Mouse (Mus musculus) hindbrain, embryonic 15.5 days (tissue): ENCODE results near the gene Gjb3. TPM values are rescaled to one million over a fixed set of nuclear protein-coding genes. Genes with fewer than 3 reads are reported as not detected.

Experiments used
- ATAC-seq: fragments of 200-750 bp; cut with Nextera tagmentation; 2 replicates; pipeline ENCODE4 v1.8.0; 2017; ENCODE audit warnings: low read depth, moderate number of reproducible peaks, moderate TSS enrichment; ENCODE audit not compliant: low FRiP score
- H3K27ac ChIP-seq: fragments of 300-500 bp; sonication (generic); replicated peaks from 2 replicates; pipeline ENCODE4 v1.5.1; 2015; ENCODE audit warnings: mild to moderate bottlenecking, inconsistent platforms
- H3K27me3 ChIP-seq: fragments of 300-500 bp; sonication (generic); 2 replicates; pipeline ENCODE4 v1.6.1; 2015; ENCODE audit warnings: control low read depth, inconsistent platforms
- H3K36me3 ChIP-seq: fragments of 300-500 bp; sonication (generic); 2 replicates; pipeline ENCODE4 v1.6.1; 2015; ENCODE audit warnings: control low read depth, inconsistent platforms
- H3K4me1 ChIP-seq: fragments of 300-500 bp; sonication (generic); replicated peaks from 2 replicates; pipeline ENCODE4 v1.6.1; 2015; ENCODE audit warnings: control low read depth, inconsistent platforms
- H3K4me2 ChIP-seq: fragments of 300-500 bp; sonication (generic); 2 replicates; pipeline ENCODE4 v1.6.1; 2015; ENCODE audit warnings: moderate library complexity, mild to moderate bottlenecking, inconsistent platforms
- H3K4me3 ChIP-seq: fragments of 300-500 bp; sonication (generic); 2 replicates; pipeline ENCODE4 v1.5.1; 2015; ENCODE audit warnings: mild to moderate bottlenecking, inconsistent platforms
- H3K9ac ChIP-seq: fragments of 300-500 bp; sonication (generic); 2 replicates; pipeline ENCODE4 v1.6.1; 2015; ENCODE audit warnings: inconsistent platforms
- H3K9me3 ChIP-seq: fragments of 300-500 bp; sonication (generic); 2 replicates; pipeline ENCODE4 v1.6.1; 2016; ENCODE audit warnings: control low read depth, inconsistent platforms
- WGBS: fragments of 180-500 bp; shearing (Covaris S2); methylation state at CpG from one replicate; pipeline ENCODE4 v1.1.7; 2015; 5-methylcytosine and 5-hydroxymethylcytosine counted together
- polyA plus RNA-seq: library from polyadenylated mRNA; unstranded; fragments of >200 nt; fragmentation: Nextera tagmentation; extraction: Ambion mirVana; gene quantifications from 2 replicates; pipeline ENCODE4 v1.2.1, GENCODE M21; 2015

Gene Gjb3
- polyA plus RNA-seq: 0.14 and 0.18 TPM in 2 replicates

DNA sequence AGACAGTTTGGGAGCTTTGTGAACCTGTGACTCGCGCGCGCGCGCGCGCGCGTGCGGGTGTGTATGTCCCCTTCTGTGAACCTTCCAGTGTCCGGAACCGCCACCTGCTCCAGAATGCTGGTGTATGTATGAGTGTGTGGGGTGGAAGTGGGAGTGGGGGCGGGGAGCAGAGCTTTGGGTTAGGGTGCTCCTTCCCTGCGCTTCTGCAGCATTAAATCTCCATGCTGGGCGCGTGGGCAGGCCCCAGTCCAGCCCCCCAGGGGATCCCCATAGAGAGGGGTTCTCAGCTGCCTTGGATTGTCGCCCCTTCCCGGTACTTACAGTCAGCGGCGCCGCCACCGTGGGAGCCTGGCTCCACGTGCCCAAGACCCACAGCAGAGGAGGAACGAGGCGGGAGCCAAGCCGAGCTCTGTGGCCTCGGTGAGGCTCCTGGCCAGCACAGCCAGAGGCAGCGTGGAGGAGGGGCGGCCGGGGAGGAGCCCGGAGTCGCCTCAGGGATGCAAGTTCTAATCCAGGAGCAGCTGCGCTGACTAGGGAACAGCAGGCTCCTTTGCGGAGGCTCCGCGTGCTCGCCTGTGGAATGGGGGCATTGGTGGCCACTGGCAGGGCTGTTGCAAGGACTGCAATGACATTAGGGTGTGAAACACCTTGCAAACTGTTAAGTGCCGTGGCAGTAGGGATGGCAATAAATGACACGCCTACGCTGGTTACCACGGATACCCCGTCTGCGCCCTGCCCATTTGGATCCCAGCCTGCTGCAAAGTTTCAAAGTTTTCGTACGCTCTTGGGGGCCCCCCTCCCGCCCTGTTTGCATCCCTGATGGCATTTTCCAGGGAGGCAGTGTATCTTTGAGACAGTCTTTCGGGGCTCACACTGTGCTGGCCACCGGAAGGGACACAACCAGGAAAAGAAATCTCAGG, at the start of gene Gjb3:
Gene Gjb3 (minus strand): TSS at position 664 of the 920 bp plus-strand sequence.
- Histone ChIP-seq H3K27me3 (peaks cover 30% of the 10 kb centered on the region), H3K9ac (peak within 1 kb of the TSS; percentile 8; the same call in 1 of the 2 replicates), H3K9me3 (no peaks in the 10 kb centered on the region), H3K4me3 (peak within 1 kb of the TSS; percentile 24), H3K4me2 (peak within 1 kb of the TSS; percentile 54), H3K4me1 (peaks cover 22% of the 10 kb centered on the region), H3K27ac (no peak within 1 kb of the TSS), H3K36me3 (no peaks in the 10 kb centered on the region)
- WGBS: under 1% methylated on average over 48 of the region's 49 CpGs
- ATAC-seq: peak; percentile 63; the same call in 1 of the 2 replicates

DNA sequence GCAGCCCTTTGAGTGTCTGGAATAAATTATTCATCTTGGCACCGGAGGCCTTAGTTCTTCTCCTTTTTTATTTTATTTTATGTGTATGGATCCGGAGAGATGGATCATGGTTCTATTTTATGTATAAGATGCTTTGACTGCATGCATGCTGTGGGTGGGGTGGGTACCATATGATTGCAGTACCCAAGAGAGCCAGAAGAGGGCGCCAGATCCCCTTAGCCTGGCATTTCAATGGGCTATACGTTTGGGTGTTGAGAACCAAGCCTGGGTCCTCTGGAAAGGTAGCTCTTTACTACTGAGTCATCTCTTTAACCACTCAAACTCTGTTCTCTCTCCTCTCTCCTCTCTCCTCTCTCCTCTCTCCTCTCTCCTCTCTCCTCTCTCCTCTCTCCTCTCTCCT, 46.7 kb upstream of the Gjb3 start:
- no peak overlapping the region for H3K4me2 ChIP-seq
- H3K4me3 ChIP-seq: no peak overlapping the region
- 29% methylated on average over 4 of the region's 4 CpGs for WGBS
- ATAC-seq: no peak
- peaks cover 13% of the 10 kb centered on the region for H3K4me1 ChIP-seq
- H3K27me3 ChIP-seq: no peaks in the 10 kb centered on the region
- no peaks in the 10 kb centered on the region for H3K9me3 ChIP-seq
- H3K27ac ChIP-seq: no peak overlapping the region
- no peaks in the 10 kb centered on the region for H3K36me3 ChIP-seq
- no peak overlapping the region for H3K9ac ChIP-seq

DNA sequence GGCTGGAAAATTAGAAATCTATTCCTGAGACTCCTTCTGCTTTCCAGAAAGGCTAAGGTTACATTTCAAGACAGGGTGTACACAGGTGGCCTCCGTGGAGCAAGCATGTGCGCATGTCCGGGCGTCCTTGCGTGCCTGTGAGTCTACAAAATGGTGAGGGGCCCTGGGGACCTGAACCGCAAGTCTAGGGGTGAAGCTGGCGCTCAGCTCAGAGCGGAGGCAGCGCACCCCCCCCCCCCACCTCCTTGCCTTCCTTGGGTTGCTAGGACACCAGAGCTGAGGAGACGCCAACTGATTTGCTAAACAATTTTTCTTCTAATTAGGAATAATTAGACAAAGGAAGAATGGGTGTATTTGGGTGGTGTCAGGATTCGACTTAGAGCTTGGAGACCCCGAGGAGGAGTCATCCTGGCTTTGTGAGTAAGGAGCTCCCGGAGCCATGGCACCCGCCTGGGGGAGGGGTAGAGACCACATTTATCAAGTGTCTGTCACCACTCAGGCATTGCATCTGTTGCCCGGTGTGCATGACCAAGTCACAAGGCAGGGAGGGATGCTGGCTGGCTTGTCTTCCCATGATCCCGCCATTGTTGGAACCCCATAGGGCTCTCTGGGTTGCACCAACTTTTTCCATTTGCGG, 45.0 kb upstream of the Gjb3 start:
- WGBS: 40% methylated on average over 17 of the region's 17 CpGs
- Histone ChIP-seq H3K9me3 (no peaks in the 10 kb centered on the region), H3K27ac (no peak overlapping the region; the same call in 1 of the 2 replicates), H3K4me3 (no peak overlapping the region), H3K4me2 (peak overlapping the region; percentile 43), H3K27me3 (no peaks in the 10 kb centered on the region), H3K9ac (no peak overlapping the region), H3K4me1 (peaks cover 13% of the 10 kb centered on the region), H3K36me3 (no peaks in the 10 kb centered on the region)
- ATAC-seq: peak; percentile 75

DNA sequence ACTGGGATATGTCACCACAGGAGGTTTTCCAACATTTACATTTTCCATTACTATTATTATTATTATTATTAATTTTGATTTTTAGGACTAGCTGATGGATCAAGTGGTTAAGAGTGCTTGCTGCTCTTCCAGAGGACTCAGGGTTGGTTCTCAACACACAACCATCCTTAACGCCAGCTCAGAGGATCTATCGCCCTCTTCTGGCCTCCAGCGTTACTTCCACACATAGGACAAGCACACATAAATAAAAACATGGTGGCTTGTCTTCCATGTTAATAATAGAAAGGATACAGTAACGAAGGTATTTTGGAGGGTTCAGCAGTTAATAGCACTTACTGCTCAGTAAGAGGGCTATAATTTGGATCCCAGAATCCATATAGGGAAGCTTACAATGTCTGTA, 44.0 kb upstream of the Gjb3 start:
- Histone ChIP-seq H3K4me3 (no peak overlapping the region), H3K4me2 (no peak overlapping the region), H3K4me1 (peaks cover 13% of the 10 kb centered on the region), H3K9ac (no peak overlapping the region), H3K9me3 (no peaks in the 10 kb centered on the region), H3K27me3 (no peaks in the 10 kb centered on the region), H3K36me3 (no peaks in the 10 kb centered on the region), H3K27ac (no peak overlapping the region)
- no peak for ATAC-seq
- 84% methylated on average over 4 of the region's 4 CpGs for WGBS

DNA sequence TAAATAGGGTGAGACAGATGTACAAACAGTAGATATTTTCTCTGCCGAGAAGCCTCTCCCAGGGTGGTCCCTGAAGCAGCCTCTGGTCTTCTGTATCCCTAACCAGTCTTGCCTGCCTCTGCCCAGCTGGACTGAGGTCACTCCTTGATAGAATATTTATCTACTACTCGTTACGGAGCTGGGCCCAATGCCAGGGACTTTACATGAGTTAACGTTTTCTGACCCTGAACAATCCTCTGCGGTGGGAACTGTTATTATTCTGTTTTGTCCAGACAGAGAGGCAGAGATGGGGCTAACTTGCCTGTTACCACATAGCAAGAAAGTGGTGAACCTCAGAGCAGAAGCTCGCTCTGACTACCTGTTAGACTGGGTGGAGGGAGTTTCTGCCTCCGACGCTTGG, 42.8 kb upstream of the Gjb3 start:
- H3K4me2 ChIP-seq: no peak overlapping the region
- H3K36me3 ChIP-seq: no peaks in the 10 kb centered on the region
- no peaks in the 10 kb centered on the region for H3K27me3 ChIP-seq
- H3K4me3 ChIP-seq: no peak overlapping the region
- no peak overlapping the region for H3K27ac ChIP-seq
- no peak overlapping the region for H3K9ac ChIP-seq
- no peaks in the 10 kb centered on the region for H3K9me3 ChIP-seq
- peaks cover 18% of the 10 kb centered on the region for H3K4me1 ChIP-seq
- ATAC-seq: no peak
- 49% methylated on average over 8 of the region's 8 CpGs for WGBS

DNA sequence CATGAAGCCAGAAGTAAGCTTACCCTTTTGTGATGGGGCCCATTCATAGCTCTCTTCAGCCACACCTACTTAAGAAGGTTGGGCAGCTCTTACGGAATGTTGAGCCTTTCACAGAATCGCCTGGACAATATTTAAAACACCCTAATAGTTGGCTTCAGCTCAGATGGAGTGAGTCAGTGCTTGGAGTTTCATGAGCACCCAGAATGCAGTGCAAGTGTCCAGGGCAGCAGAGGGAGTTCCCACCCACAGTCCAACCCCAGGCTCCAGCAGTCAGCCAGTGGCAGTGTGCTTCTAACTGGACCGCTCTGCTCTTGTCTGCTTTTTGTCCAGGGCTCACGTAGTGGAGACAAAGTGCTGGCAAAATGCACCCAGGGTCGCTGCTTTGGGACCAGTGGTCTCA, 40.9 kb upstream of the Gjb3 start:
- Histone ChIP-seq H3K4me2 (no peak overlapping the region), H3K36me3 (no peaks in the 10 kb centered on the region), H3K27ac (no peak overlapping the region), H3K9me3 (no peaks in the 10 kb centered on the region), H3K9ac (no peak overlapping the region), H3K4me1 (peaks cover 19% of the 10 kb centered on the region), H3K27me3 (no peaks in the 10 kb centered on the region), H3K4me3 (no peak overlapping the region)
- WGBS: 73% methylated on average over 5 of the region's 5 CpGs
- no peak for ATAC-seq

DNA sequence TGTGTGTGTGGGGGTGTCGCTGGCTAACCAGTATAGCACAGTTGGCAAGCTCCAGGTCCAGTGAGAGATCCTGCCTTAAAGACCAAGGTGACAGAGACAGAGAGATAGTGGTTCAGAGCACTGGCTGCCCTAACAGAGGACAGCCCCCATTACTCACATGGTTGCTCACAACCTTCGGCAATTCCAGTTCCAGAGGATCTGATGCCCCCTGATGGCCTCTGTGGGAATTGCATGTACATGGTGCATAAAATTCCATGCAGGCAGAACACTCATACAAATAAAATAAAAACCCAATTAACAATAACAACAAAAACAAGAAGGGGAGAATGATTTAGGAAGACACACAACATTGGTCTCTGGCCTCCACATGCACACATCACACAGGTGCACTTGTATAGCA, 39.8 kb upstream of the Gjb3 start:
- Histone ChIP-seq H3K27ac (no peak overlapping the region), H3K27me3 (no peaks in the 10 kb centered on the region), H3K4me3 (no peak overlapping the region), H3K4me2 (no peak overlapping the region), H3K9ac (no peak overlapping the region), H3K36me3 (no peaks in the 10 kb centered on the region), H3K9me3 (no peaks in the 10 kb centered on the region), H3K4me1 (peaks cover 14% of the 10 kb centered on the region)
- no peak for ATAC-seq
- 55% methylated on average over 2 of the region's 2 CpGs for WGBS

DNA sequence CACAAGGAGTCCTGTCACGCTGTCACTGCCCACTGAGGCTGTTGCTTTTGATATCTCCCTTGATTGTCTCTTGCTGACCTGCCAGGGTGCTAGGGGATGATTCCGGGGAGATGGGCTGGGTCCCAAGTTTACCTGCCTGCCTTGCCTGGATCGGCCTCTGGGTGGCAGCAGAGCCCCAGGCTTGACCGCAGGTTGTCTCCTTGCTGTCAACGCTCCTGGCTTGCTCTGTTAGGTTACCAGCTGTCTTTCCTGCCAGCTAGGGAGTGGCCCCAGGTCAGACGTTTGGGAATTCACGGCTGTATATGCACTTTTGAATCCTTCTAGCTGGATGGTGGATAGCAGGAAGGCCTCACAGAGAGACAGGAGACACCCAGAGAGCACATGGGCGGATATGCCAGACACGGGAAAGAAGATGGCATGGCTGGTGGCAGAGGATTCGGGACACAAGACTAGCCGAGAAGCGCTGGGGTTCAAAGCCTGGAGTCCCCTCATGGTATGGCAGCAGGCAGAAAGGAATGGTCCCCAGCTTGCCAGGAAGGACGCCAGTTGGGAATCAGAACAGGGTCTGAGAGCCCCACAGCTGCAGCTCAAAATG, 37.8 kb upstream of the Gjb3 start:
- Histone ChIP-seq H3K9ac (0 out of 2 replicates have a peak overlapping the region, but pooled peaks have one; percentile 19), H3K27ac (no peak overlapping the region), H3K9me3 (no peaks in the 10 kb centered on the region), H3K4me1 (peaks cover 20% of the 10 kb centered on the region), H3K4me2 (no peak overlapping the region), H3K4me3 (no peak overlapping the region), H3K36me3 (no peaks in the 10 kb centered on the region), H3K27me3 (no peaks in the 10 kb centered on the region)
- ATAC-seq: 0 out of 2 replicates have a peak, but pooled peaks have one; percentile 40
- WGBS: 30% methylated on average over 13 of the region's 13 CpGs

DNA sequence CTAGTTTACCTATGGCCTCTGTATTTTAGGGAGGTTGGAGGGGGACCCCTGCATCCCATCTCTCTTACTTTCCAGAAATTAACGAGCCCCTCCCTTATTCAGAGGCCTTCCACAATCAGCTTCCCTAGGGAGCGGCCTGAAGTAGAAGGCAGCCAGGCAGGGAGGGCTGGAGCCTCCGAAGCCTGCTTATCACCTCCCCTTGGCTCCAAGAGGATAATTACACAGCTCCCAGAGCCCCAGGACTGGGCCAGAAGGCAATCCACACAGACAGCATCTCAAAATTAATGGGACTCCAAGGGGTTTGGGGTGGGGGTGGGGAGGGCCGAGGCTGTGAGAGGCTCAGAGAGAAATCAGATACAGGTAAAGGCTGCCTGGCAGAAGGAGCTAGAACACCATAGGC, 35.2 kb upstream of the Gjb3 start:
- Histone ChIP-seq H3K27ac (no peak overlapping the region), H3K4me2 (no peak overlapping the region), H3K4me3 (no peak overlapping the region), H3K27me3 (no peaks in the 10 kb centered on the region), H3K9ac (no peak overlapping the region), H3K9me3 (no peaks in the 10 kb centered on the region), H3K4me1 (peaks cover 20% of the 10 kb centered on the region), H3K36me3 (no peaks in the 10 kb centered on the region)
- WGBS: 22% methylated on average over 4 of the region's 4 CpGs
- 0 out of 2 replicates have a peak, but pooled peaks have one; percentile 35 for ATAC-seq

DNA sequence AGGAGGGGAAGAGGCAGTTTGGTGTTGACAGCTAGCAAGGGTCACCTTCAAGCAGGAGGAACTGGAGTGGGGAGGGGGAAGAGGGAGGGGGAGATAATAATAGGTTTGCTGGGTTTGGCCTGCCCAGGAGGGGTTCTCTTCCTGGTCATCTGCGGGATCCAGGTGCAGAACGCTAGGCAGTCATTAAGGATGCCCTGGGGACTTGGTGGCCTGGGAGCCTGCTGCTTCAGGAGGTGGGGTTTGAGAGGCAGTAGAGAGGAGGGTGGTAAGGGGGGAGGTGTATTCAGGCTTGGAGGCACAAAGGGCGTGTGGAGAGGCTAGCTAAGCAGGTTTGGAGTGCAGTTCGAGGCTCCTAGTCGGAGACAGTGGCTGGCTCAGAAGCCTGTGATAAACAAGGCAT, 34.8 kb upstream of the Gjb3 start:
- 16% methylated on average over 5 of the region's 5 CpGs for WGBS
- Histone ChIP-seq H3K27me3 (no peaks in the 10 kb centered on the region), H3K27ac (no peak overlapping the region), H3K36me3 (no peaks in the 10 kb centered on the region), H3K4me3 (no peak overlapping the region), H3K4me2 (no peak overlapping the region), H3K9me3 (no peaks in the 10 kb centered on the region), H3K4me1 (peaks cover 20% of the 10 kb centered on the region), H3K9ac (no peak overlapping the region)
- ATAC-seq: no peak

DNA sequence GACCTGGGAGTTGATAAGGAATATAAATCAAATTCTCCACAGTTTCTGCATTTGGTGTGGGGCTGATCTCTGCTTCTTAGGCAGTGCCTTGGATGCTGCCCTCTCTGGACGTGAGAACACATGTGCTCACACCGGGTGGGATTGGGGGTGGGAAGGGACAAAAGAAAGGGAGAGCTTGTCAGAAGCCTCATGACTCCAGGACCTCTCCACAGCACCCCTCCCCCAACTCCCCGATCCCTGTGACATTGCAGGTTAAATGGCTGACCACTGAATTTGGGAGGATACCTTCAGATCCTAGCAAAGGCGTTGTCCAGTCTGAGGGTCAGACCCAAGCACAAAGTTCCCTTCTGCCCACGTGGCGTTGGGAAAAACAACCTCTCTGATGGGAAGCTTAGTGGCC, 33.8 kb upstream of the Gjb3 start:
- H3K36me3 ChIP-seq: no peaks in the 10 kb centered on the region
- 66% methylated on average over 6 of the region's 6 CpGs for WGBS
- ATAC-seq: no peak
- no peaks in the 10 kb centered on the region for H3K9me3 ChIP-seq
- no peak overlapping the region for H3K4me2 ChIP-seq
- no peaks in the 10 kb centered on the region for H3K27me3 ChIP-seq
- no peak overlapping the region for H3K4me3 ChIP-seq
- no peak overlapping the region for H3K27ac ChIP-seq
- peaks cover 20% of the 10 kb centered on the region for H3K4me1 ChIP-seq
- H3K9ac ChIP-seq: no peak overlapping the region

DNA sequence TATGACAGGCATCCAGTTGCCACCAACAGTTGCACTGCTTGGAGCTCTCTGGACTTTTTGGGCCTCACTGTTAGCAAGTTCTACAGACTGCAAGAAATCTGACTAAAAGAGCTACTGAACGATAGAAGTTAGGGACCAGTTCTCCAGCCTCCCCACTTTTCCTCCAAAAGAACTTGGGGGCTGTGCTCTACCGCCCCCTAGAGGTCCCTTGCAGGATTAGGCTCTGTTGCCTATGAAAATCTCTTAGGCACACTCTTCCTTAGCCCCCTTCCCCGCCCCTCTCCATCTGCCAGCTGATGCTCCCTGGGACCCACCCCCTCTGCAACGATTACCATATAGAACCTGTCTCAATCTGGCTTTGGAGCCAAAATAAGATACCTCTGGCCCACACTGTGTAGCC, 32.7 kb upstream of the Gjb3 start:
- no peaks in the 10 kb centered on the region for H3K9me3 ChIP-seq
- no peak overlapping the region for H3K9ac ChIP-seq
- peaks cover 13% of the 10 kb centered on the region; the same call in 1 of the 2 replicates for H3K4me1 ChIP-seq
- no peak for ATAC-seq
- WGBS: 56% methylated on average over 4 of the region's 4 CpGs
- H3K27me3 ChIP-seq: no peaks in the 10 kb centered on the region
- H3K4me2 ChIP-seq: no peak overlapping the region
- no peaks in the 10 kb centered on the region for H3K36me3 ChIP-seq
- H3K27ac ChIP-seq: no peak overlapping the region
- no peak overlapping the region for H3K4me3 ChIP-seq
